Mouse (Mus musculus): ENCODE measurements around the gene Phc3. TPM values are rescaled to one million over a fixed set of nuclear protein-coding genes. Genes with fewer than 3 reads are reported as not detected.

Gene Phc3
- total and polyA plus RNA-seq, 3 experiments: 3.2 to 11.4 TPM; not detected in 1

DNA sequence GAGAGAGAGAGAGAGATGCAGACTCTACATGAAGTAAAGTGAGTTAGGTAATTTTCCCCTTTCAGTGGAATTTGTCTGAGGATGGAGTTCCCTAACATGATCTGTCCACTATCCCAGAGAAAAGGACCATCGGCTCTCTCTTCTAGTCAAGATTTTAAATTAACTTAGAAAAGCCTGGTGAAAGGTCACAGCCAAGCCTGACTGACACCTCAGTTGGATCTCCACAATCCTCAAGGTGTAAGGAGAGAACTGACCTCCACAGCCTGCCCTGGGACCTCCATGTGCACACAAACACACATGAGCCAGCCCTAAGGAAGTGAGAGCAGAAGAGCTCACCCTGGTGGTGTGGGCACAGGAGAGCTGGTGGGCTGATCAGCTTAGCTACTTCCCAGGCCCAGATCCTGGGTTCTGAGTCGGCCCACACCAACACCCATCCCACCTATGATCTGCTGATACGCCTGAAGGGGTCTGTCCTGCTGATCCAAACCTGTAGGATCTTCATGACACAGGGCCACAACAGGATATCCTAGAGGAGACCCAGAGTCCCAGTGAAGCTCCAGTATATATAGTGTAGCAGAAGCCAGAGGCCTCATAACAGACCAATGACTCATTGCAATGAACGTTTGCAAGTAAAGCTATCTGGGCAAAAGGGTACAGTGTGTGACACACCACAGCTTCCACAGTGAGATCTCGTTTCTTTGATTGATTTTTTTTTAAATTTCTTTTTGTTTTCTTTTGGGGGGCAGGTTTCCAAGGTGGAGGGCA is 12.6 kb upstream of the Phc3 start:
- H3K4me1 ChIP-seq (ENCODE audit: control insufficient read depth in 1 of 2, insufficient read depth in 2 of 2, low read length in 2 of 2): peaks cover 5 to 11% of the 10 kb centered on the region in 2 experiments
- no peak overlapping the region for H3K4me3 ChIP-seq (ENCODE audit: control insufficient read depth in 1 of 2, insufficient read depth in 1 of 2, low read depth in 2 of 2, low read length in 2 of 2)
- no peaks in the 10 kb centered on the region for H3K9me3 ChIP-seq (replicated peaks; ENCODE audit: insufficient read depth, low read length)
- H3K27ac ChIP-seq (ENCODE audit: control insufficient read depth, low read depth, low read length): no peak overlapping the region
- no peaks in the 10 kb centered on the region for H3K79me2 ChIP-seq (ENCODE audit: control insufficient read depth, insufficient read depth, low read length, poor library complexity)
- TF ChIP-seq USF1 (IDR thresholded peaks at IDR 0.05; ENCODE audit: low read depth, low read length) (no peak), TBP (IDR thresholded peaks at IDR 0.05; ENCODE audit: low read depth, low read length) (no peak), ETS1 (IDR thresholded peaks at IDR 0.05; ENCODE audit: low read depth, low read length) (no peak), GATA1 (IDR thresholded peaks at IDR 0.05; ENCODE audit: low read depth, low read length) (no peak), BHLHE40 (IDR thresholded peaks at IDR 0.05; ENCODE audit: borderline replicate concordance, low read depth, low read length) (no peak), RAD21 (IDR thresholded peaks at IDR 0.05; ENCODE audit: low read depth, low read length) (no peak), SMC3 (IDR thresholded peaks at IDR 0.05; ENCODE audit: low read depth, low read length) (no peak), HCFC1 (IDR thresholded peaks at IDR 0.05; ENCODE audit: low read depth, low read length) (no peak), EP300 (IDR thresholded peaks at IDR 0.05; ENCODE audit: low read depth in 1 of 2, low read length in 2 of 2) (no peak), ZMIZ1 (IDR thresholded peaks at IDR 0.05; ENCODE audit: low read depth, low read length) (no peak), ELF1 (IDR thresholded peaks at IDR 0.05; ENCODE audit: low read depth, low read length) (no peak), KAT2A (conservative IDR thresholded peaks at IDR 0.05; ENCODE audit: low read depth, low read length) (no peak), ZC3H11A (IDR thresholded peaks at IDR 0.05; ENCODE audit: low read depth, low read length) (no peak), ZKSCAN1 (IDR thresholded peaks at IDR 0.05; ENCODE audit: low read depth, low read length) (no peak), POLR2AphosphoS2 (IDR thresholded peaks at IDR 0.05; ENCODE audit: low read length) (no peak), UBTF (IDR thresholded peaks at IDR 0.05; ENCODE audit: borderline replicate concordance, insufficient read depth, low read depth, low read length) (no peak), SIN3A (IDR thresholded peaks at IDR 0.05; ENCODE audit: low read length) (no peak), POLR2AphosphoS5 (IDR thresholded peaks at IDR 0.05; ENCODE audit: borderline replicate concordance, low read depth, low read length) (no peak), MXI1 (IDR thresholded peaks at IDR 0.05; ENCODE audit: low read depth, low read length) (no peak), CHD2 (IDR thresholded peaks at IDR 0.05; ENCODE audit: low read length) (no peak)
- DNase-seq (ENCODE audit: low read depth, low spot score): no peak
- H3K9ac ChIP-seq (ENCODE audit: control insufficient read depth, low read depth, low read length, poor library complexity, severe bottlenecking): no peak overlapping the region
- H3K27me3 ChIP-seq (ENCODE audit: control insufficient read depth in 1 of 2, insufficient read depth in 2 of 2, low read length in 2 of 2): no peaks in the 10 kb centered on the region
- H3K36me3 ChIP-seq (ENCODE audit: control insufficient read depth in 1 of 2, insufficient read depth in 2 of 2, low read length in 2 of 2): peaks cover 0 to 8% of the 10 kb centered on the region in 2 experiments; a peak in 2 of 4 replicates
